Mouse (Mus musculus) limb, embryonic 12.5 days (tissue): ENCODE data around the gene Clip2. TPM values are rescaled to one million over a fixed set of nuclear protein-coding genes. Genes with fewer than 3 reads are reported as not detected.

ENCODE experiments used
- ATAC-seq: fragments of 200-750 bp; cut with Nextera tagmentation; 2 replicates; pipeline ENCODE4 v1.8.0; 2017; ENCODE audit warnings: low read depth, moderate TSS enrichment; ENCODE audit not compliant: insufficient number of reproducible peaks, insufficient read depth, low FRiP score, low TSS enrichment
- H3K27ac ChIP-seq: fragments of 300-500 bp; sonication (generic); 2 replicates; pipeline ENCODE4 v1.5.1; 2016; ENCODE audit warnings: mild to moderate bottlenecking, moderate library complexity
- H3K27me3 ChIP-seq: fragments of 300-500 bp; sonication (generic); 2 replicates; pipeline ENCODE4 v1.6.1; 2016; ENCODE audit warnings: mild to moderate bottlenecking, moderate library complexity
- H3K36me3 ChIP-seq: fragments of 300-500 bp; sonication (generic); 2 replicates; pipeline ENCODE4 v1.6.1; 2016; ENCODE audit warnings: mild to moderate bottlenecking, moderate library complexity
- H3K4me1 ChIP-seq: fragments of 300-500 bp; sonication (generic); replicated peaks from 2 replicates; pipeline ENCODE4 v1.6.1; 2016
- H3K4me2 ChIP-seq: fragments of 300-500 bp; sonication (generic); 2 replicates; pipeline ENCODE4 v1.6.1; 2016; ENCODE audit warnings: mild to moderate bottlenecking, moderate library complexity
- H3K4me3 ChIP-seq: fragments of 300-500 bp; sonication (generic); replicated peaks from 2 replicates; pipeline ENCODE4 v1.5.1; 2016; ENCODE audit warnings: mild to moderate bottlenecking
- H3K9ac ChIP-seq: fragments of 300-500 bp; sonication (generic); replicated peaks from 2 replicates; pipeline ENCODE4 v1.6.1; 2016; ENCODE audit warnings: mild to moderate bottlenecking, moderate library complexity
- H3K9me3 ChIP-seq: fragments of 300-500 bp; sonication (generic); 2 replicates; pipeline ENCODE4 v1.6.1; 2016; ENCODE audit warnings: mild to moderate bottlenecking, moderate library complexity
- WGBS: fragments of 180-500 bp; shearing (Covaris S2); methylation state at CpG from one replicate; pipeline ENCODE4 v1.1.7; 2016; 5-methylcytosine and 5-hydroxymethylcytosine counted together
- polyA plus RNA-seq: library from polyadenylated mRNA; unstranded; fragments of >200 nt; fragmentation: Nextera tagmentation; extraction: Ambion mirVana; gene quantifications from 2 replicates; pipeline ENCODE4 v1.2.1, GENCODE M21; 2016

The Clip2 gene
- polyA plus RNA-seq, 1 experiment from 2014 or later, result 6.6 TPM

GRCm38 (mm10) chr5:134501453-134501852 lies 50.8 kb downstream of the Clip2 start:
- Histone ChIP-seq H3K4me2 (no peak overlapping the region), H3K36me3 (peaks cover 86% of the 10 kb centered on the region), H3K4me1 (no peaks in the 10 kb centered on the region), H3K27me3 (no peaks in the 10 kb centered on the region), H3K9ac (no peak overlapping the region), H3K27ac (no peak overlapping the region), H3K4me3 (no peak overlapping the region), H3K9me3 (no peaks in the 10 kb centered on the region)
- no peak for ATAC-seq
- 91% methylated on average over 9 of the region's 9 CpGs for WGBS

GRCm38 (mm10) chr5:134500681-134501080 lies 51.6 kb downstream of the Clip2 start:
- H3K4me1 ChIP-seq, result no peaks in the 10 kb centered on the region
- no peak overlapping the region for H3K4me2 ChIP-seq
- H3K36me3 ChIP-seq, result peaks cover 93% of the 10 kb centered on the region
- no peak for ATAC-seq
- 88% methylated on average over 3 of the region's 3 CpGs for whole genome bisulfite sequencing
- H3K9ac ChIP-seq, result no peak overlapping the region
- no peaks in the 10 kb centered on the region for H3K27me3 ChIP-seq
- no peak overlapping the region for H3K27ac ChIP-seq
- H3K9me3 ChIP-seq, result no peaks in the 10 kb centered on the region
- no peak overlapping the region for H3K4me3 ChIP-seq

- H3K9me3 ChIP-seq, result no peaks in the 10 kb centered on the region
- H3K27ac ChIP-seq, result no peak overlapping the region
- 74% methylated on average over 4 of the region's 4 CpGs for WGBS
- H3K4me3 ChIP-seq, result no peak overlapping the region
- no peak overlapping the region for H3K9ac ChIP-seq
- ATAC-seq, result no peak
- peaks cover 98% of the 10 kb centered on the region for H3K36me3 ChIP-seq
- H3K27me3 ChIP-seq, result no peaks in the 10 kb centered on the region
- no peaks in the 10 kb centered on the region for H3K4me1 ChIP-seq
- no peak overlapping the region for H3K4me2 ChIP-seq
These were observed 52.2 kb downstream of the Clip2 start for GRCm38 (mm10) chr5:134500062-134500461.

- no peak overlapping the region for H3K4me3 ChIP-seq
- H3K9ac ChIP-seq, result no peak overlapping the region
- H3K36me3 ChIP-seq, result peaks cover 95% of the 10 kb centered on the region
- H3K27ac ChIP-seq, result no peak overlapping the region
- H3K4me1 ChIP-seq, result no peaks in the 10 kb centered on the region
- no peaks in the 10 kb centered on the region for H3K27me3 ChIP-seq
- no peak overlapping the region for H3K4me2 ChIP-seq
- 92% methylated on average over 5 of the region's 5 CpGs for WGBS
- ATAC-seq, result no peak
- H3K9me3 ChIP-seq, result no peaks in the 10 kb centered on the region
These were observed 55.2 kb downstream of the Clip2 start for GRCm38 (mm10) chr5:134497026-134497425.

- 82% methylated on average over 4 of the region's 4 CpGs for WGBS
- Histone ChIP-seq H3K9ac (no peak overlapping the region), H3K27me3 (no peaks in the 10 kb centered on the region), H3K4me3 (no peak overlapping the region), H3K36me3 (peaks cover 94% of the 10 kb centered on the region), H3K4me2 (no peak overlapping the region), H3K4me1 (no peaks in the 10 kb centered on the region), H3K9me3 (no peaks in the 10 kb centered on the region), H3K27ac (no peak overlapping the region)
- ATAC-seq, result no peak
These were observed 56.4 kb downstream of the Clip2 start for GRCm38 (mm10) chr5:134495796-134496195.

GRCm38 (mm10) chr5:134494142-134494541 lies 58.1 kb downstream of the Clip2 start:
- no peak for ATAC-seq
- Histone ChIP-seq H3K9me3 (no peaks in the 10 kb centered on the region), H3K4me3 (no peak overlapping the region), H3K27me3 (no peaks in the 10 kb centered on the region), H3K36me3 (peaks cover 96% of the 10 kb centered on the region), H3K4me1 (peaks cover 7% of the 10 kb centered on the region; the same call in 1 of the 2 replicates), H3K27ac (no peak overlapping the region), H3K9ac (no peak overlapping the region), H3K4me2 (no peak overlapping the region)
- WGBS, result 57% methylated on average over 11 of the region's 11 CpGs

- Histone ChIP-seq H3K4me1 (peaks cover 14% of the 10 kb centered on the region; the same call in 1 of the 2 replicates), H3K4me2 (no peak overlapping the region), H3K27ac (no peak overlapping the region), H3K4me3 (no peak overlapping the region), H3K9ac (no peak overlapping the region), H3K36me3 (peaks cover 86% of the 10 kb centered on the region), H3K27me3 (no peaks in the 10 kb centered on the region), H3K9me3 (no peaks in the 10 kb centered on the region)
- WGBS, result 94% methylated on average over 4 of the region's 4 CpGs
- no peak for ATAC-seq
These were observed 59.3 kb downstream of the Clip2 start for GRCm38 (mm10) chr5:134492956-134493355.

- ATAC-seq, result 0 out of 2 replicates have a peak, but pooled peaks have one; percentile 20
- H3K27me3 ChIP-seq, result no peaks in the 10 kb centered on the region
- no peaks in the 10 kb centered on the region for H3K9me3 ChIP-seq
- H3K4me2 ChIP-seq, result no peak overlapping the region
- H3K36me3 ChIP-seq, result peaks cover 75% of the 10 kb centered on the region
- H3K27ac ChIP-seq, result 0 out of 2 replicates have a peak overlapping the region, but pooled peaks have one; percentile 23
- no peak overlapping the region for H3K4me3 ChIP-seq
- WGBS, result 31% methylated on average over 18 of the region's 18 CpGs
- H3K9ac ChIP-seq, result no peak overlapping the region
- peaks cover 14% of the 10 kb centered on the region; the same call in 1 of the 2 replicates for H3K4me1 ChIP-seq
These were observed 60.4 kb downstream of the Clip2 start for GRCm38 (mm10) chr5:134491712-134492417.

- Histone ChIP-seq H3K27me3 (no peaks in the 10 kb centered on the region), H3K4me1 (peaks cover 14% of the 10 kb centered on the region; the same call in 1 of the 2 replicates), H3K4me2 (no peak overlapping the region), H3K9ac (no peak overlapping the region), H3K4me3 (no peak overlapping the region), H3K9me3 (no peaks in the 10 kb centered on the region), H3K27ac (no peak overlapping the region), H3K36me3 (peaks cover 68% of the 10 kb centered on the region)
- 74% methylated on average over 2 of the region's 2 CpGs for WGBS
- ATAC-seq, result no peak
These were observed 61.0 kb downstream of the Clip2 start for GRCm38 (mm10) chr5:134491206-134491605.

- no peak overlapping the region for H3K27ac ChIP-seq
- H3K9ac ChIP-seq, result no peak overlapping the region
- no peak overlapping the region for H3K4me2 ChIP-seq
- no peaks in the 10 kb centered on the region for H3K27me3 ChIP-seq
- no peak overlapping the region for H3K4me3 ChIP-seq
- no peaks in the 10 kb centered on the region for H3K9me3 ChIP-seq
- no peak for ATAC-seq
- peaks cover 14% of the 10 kb centered on the region; the same call in 1 of the 2 replicates for H3K4me1 ChIP-seq
- H3K36me3 ChIP-seq, result peaks cover 61% of the 10 kb centered on the region
- whole genome bisulfite sequencing, result 93% methylated on average over 12 of the region's 12 CpGs
These were observed 61.8 kb downstream of the Clip2 start for GRCm38 (mm10) chr5:134490465-134490864.

- WGBS, result 29% methylated on average over 9 of the region's 9 CpGs
- H3K36me3 ChIP-seq, result peaks cover 52% of the 10 kb centered on the region
- H3K9ac ChIP-seq, result no peak overlapping the region
These were observed 62.7 kb downstream of the Clip2 start for GRCm38 (mm10) chr5:134489583-134489982.

GRCm38 (mm10) chr5:134488596-134488995 lies 63.6 kb downstream of the Clip2 start:
- Histone ChIP-seq H3K27me3 (no peaks in the 10 kb centered on the region), H3K4me3 (no peak overlapping the region), H3K9ac (no peak overlapping the region), H3K9me3 (no peaks in the 10 kb centered on the region), H3K4me2 (no peak overlapping the region), H3K27ac (no peak overlapping the region), H3K36me3 (peaks cover 44% of the 10 kb centered on the region), H3K4me1 (peaks cover 14% of the 10 kb centered on the region; the same call in 1 of the 2 replicates)
- WGBS, result 88% methylated on average over 4 of the region's 4 CpGs
- ATAC-seq, result no peak

More at GRCm38 (mm10) chr5:134489583-134489982, 62.7 kb downstream of the Clip2 start:
- no peak for ATAC-seq
- no peaks in the 10 kb centered on the region for H3K27me3 ChIP-seq
- H3K27ac ChIP-seq, result no peak overlapping the region
- H3K9me3 ChIP-seq, result no peaks in the 10 kb centered on the region
- H3K4me1 ChIP-seq, result peaks cover 14% of the 10 kb centered on the region; the same call in 1 of the 2 replicates
- H3K4me2 ChIP-seq, result no peak overlapping the region
- no peak overlapping the region for H3K4me3 ChIP-seq
